Mouse (Mus musculus) midbrain, embryonic 11.5 days (tissue): ENCODE measurements around the gene Ror1. TPM values are rescaled to one million over a fixed set of nuclear protein-coding genes. Genes with fewer than 3 reads are reported as not detected.

Experiments used
- ATAC-seq: fragments of 200-750 bp; cut with Nextera tagmentation; 2 replicates; pipeline ENCODE4 v1.8.0; 2017; ENCODE audit warnings: moderate TSS enrichment, moderate library complexity; ENCODE audit not compliant: low FRiP score
- DNase-seq: peaks from one replicate; pipeline ENCODE4 v3.0.0; 2015; ENCODE audit warnings: low spot score; ENCODE audit errors: missing footprints
- H3K27ac ChIP-seq: fragments of 300-500 bp; sonication (generic); 2 replicates; pipeline ENCODE4 v1.5.1; 2014; ENCODE audit warnings: low read depth, low read length
- H3K27me3 ChIP-seq: fragments of 300-500 bp; sonication (generic); 2 replicates; pipeline ENCODE4 v1.6.1; 2014; ENCODE audit warnings: mild to moderate bottlenecking, low read length, moderate library complexity, mixed read lengths; ENCODE audit not compliant: control insufficient read depth, insufficient read depth
- H3K36me3 ChIP-seq: fragments of 300-500 bp; sonication (generic); 2 replicates; pipeline ENCODE4 v1.6.1; 2014; ENCODE audit warnings: mild to moderate bottlenecking, low read length, moderate library complexity, mixed read lengths; ENCODE audit not compliant: control insufficient read depth, insufficient read depth
- H3K4me1 ChIP-seq: fragments of 300-500 bp; sonication (generic); 2 replicates; pipeline ENCODE4 v1.6.1; 2014; ENCODE audit warnings: low read length; ENCODE audit not compliant: control insufficient read depth, insufficient read depth
- H3K4me2 ChIP-seq: fragments of 300-500 bp; sonication (generic); 2 replicates; pipeline ENCODE4 v1.6.1; 2014; ENCODE audit warnings: mild to moderate bottlenecking, moderate library complexity
- H3K4me3 ChIP-seq: fragments of 300-500 bp; sonication (generic); 2 replicates; pipeline ENCODE4 v1.5.1; 2014; ENCODE audit warnings: low read depth, low read length
- H3K9ac ChIP-seq: fragments of 300-500 bp; sonication (generic); 2 replicates; pipeline ENCODE4 v1.6.1; 2014; ENCODE audit warnings: low read length
- H3K9me3 ChIP-seq: fragments of 300-500 bp; sonication (generic); 2 replicates; pipeline ENCODE4 v1.6.1; 2016; ENCODE audit warnings: low read length; ENCODE audit not compliant: control insufficient read depth
- WGBS: fragments of 180-500 bp; shearing (Covaris S2); extraction: QIAGEN DNeasy Blood & Tissue Kit; methylation state at CpG from one replicate; pipeline ENCODE4 v1.1.7; 2014; 5-methylcytosine and 5-hydroxymethylcytosine counted together
- polyA plus RNA-seq: library from polyadenylated mRNA; unstranded; fragments of >200 nt; fragmentation: Nextera tagmentation; extraction: Ambion mirVana; gene quantifications from 2 replicates; pipeline ENCODE4 v1.2.1, GENCODE M21; 2014

The Ror1 gene
- polyA plus RNA-seq, 1 experiment from 2014 or later = 4.8 TPM

GRCm38 (mm10) chr4:100137102-100137835 is 41.7 kb downstream of the Ror1 start:
- ATAC-seq = no peak
- H3K9me3 ChIP-seq = no peaks in the 10 kb centered on the region
- H3K36me3 ChIP-seq = no peaks in the 10 kb centered on the region
- H3K4me2 ChIP-seq = no peak overlapping the region
- WGBS = 85% methylated on average over 11 of the region's 11 CpGs
- no peaks in the 10 kb centered on the region for H3K27me3 ChIP-seq
- no peak overlapping the region for H3K27ac ChIP-seq
- no peak overlapping the region for H3K4me3 ChIP-seq
- no peak overlapping the region for H3K9ac ChIP-seq
- H3K4me1 ChIP-seq = no peaks in the 10 kb centered on the region
- no peak for DNase-seq

- no peak overlapping the region for H3K4me3 ChIP-seq
- no peak overlapping the region for H3K4me2 ChIP-seq
- no peaks in the 10 kb centered on the region for H3K9me3 ChIP-seq
- H3K9ac ChIP-seq = no peak overlapping the region
- DNase-seq = no peak
- no peak overlapping the region for H3K27ac ChIP-seq
- 81% methylated on average over 2 of the region's 2 CpGs for WGBS
- H3K4me1 ChIP-seq = no peaks in the 10 kb centered on the region
- ATAC-seq = no peak
- H3K36me3 ChIP-seq = no peaks in the 10 kb centered on the region
- no peaks in the 10 kb centered on the region for H3K27me3 ChIP-seq
These were observed 46.0 kb downstream of the Ror1 start for GRCm38 (mm10) chr4:100141626-100142025.

DNA sequence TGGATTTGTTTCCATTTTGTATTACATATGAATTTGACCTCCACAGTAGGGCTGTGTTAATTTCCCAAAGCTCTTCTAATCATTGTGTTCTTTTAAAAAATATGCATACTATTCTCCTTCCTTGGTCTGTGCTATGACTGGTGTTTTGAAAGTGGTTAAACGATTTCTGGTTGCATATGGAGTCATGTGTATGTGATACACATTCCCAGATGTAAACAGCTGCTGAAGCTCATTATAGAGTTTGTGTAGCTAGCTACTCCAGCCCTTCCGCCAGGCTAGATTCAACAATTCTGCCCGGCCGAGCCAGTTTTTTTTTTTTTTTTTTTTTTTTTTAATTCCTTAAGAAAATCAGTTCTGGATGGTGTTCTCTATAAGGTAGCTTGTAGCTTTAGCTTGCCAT is 49.2 kb downstream of the Ror1 start:
- DNase-seq = no peak
- H3K9me3 ChIP-seq = no peaks in the 10 kb centered on the region
- H3K27ac ChIP-seq = no peak overlapping the region
- WGBS = 89% methylated on average over 4 of the region's 4 CpGs
- H3K9ac ChIP-seq = no peak overlapping the region
- no peaks in the 10 kb centered on the region for H3K4me1 ChIP-seq
- no peak overlapping the region for H3K4me2 ChIP-seq
- no peaks in the 10 kb centered on the region for H3K27me3 ChIP-seq
- ATAC-seq = no peak
- no peaks in the 10 kb centered on the region for H3K36me3 ChIP-seq
- no peak overlapping the region for H3K4me3 ChIP-seq

DNA sequence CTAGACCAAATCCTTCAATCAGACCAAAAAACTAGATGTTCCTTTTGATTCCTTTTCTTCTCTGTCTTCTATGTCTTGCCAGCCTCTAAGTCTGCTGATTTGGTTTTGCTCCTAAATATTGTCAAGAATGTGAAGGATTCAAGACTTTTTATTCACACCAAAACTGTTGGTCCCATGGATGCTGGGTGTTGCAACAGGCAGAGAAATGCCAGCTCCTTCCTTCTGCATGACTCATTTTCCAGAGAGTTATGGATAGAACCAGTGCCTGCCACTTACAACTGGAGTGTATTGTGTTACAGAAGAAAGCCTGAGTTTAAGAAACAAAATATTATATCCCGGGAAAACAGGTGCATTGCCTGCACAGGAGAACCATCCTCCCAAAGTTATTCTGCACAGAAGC is 55.2 kb downstream of the Ror1 start:
- no peak overlapping the region for H3K4me2 ChIP-seq
- DNase-seq (no peak), ATAC-seq (no peak)
- no peak overlapping the region for H3K27ac ChIP-seq
- H3K9me3 ChIP-seq = no peaks in the 10 kb centered on the region
- no peak overlapping the region for H3K4me3 ChIP-seq
- H3K4me1 ChIP-seq = peaks cover 8% of the 10 kb centered on the region; the same call in 1 of the 2 replicates
- no peaks in the 10 kb centered on the region for H3K36me3 ChIP-seq
- no peaks in the 10 kb centered on the region for H3K27me3 ChIP-seq
- WGBS = 89% methylated on average over 1 of the region's 1 CpGs
- no peak overlapping the region for H3K9ac ChIP-seq

DNA sequence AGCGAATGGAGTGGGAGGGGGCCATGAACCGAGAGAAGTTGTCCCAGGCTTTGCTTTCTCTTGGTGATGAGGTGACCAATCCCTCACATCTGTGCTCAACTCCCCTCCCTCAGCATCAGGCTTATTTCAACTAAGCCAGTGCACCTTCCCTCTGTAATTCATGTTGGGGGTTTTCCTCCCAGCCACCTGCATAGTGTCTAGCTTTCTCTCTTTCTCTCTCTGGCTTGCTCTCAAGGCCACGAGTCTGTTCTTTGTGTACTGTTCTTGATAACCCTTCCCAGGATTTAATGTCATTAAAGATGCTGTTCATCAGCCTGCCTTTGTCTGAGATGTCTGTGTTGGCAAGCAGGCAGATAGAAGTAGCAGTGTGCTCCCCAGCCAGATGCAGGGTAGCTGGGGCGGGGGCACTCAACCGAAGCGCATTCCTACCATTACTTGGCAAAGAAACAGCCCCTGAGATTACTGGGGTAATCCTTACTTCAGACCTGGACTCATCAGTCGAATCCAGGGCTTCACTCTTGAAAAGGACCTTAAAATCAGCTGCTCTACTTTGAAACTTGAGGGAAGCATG is 59.1 kb downstream of the Ror1 start:
- ATAC-seq (no peak), DNase-seq (no peak)
- H3K9ac ChIP-seq = no peak overlapping the region
- 33% methylated on average over 7 of the region's 7 CpGs for WGBS
- H3K27me3 ChIP-seq = no peaks in the 10 kb centered on the region
- no peak overlapping the region for H3K4me2 ChIP-seq
- no peaks in the 10 kb centered on the region for H3K9me3 ChIP-seq
- peaks cover 8% of the 10 kb centered on the region; the same call in 1 of the 2 replicates for H3K4me1 ChIP-seq
- H3K4me3 ChIP-seq = no peak overlapping the region
- no peaks in the 10 kb centered on the region for H3K36me3 ChIP-seq
- no peak overlapping the region for H3K27ac ChIP-seq

- no peak overlapping the region for H3K4me2 ChIP-seq
- DNase-seq (no peak), ATAC-seq (no peak)
- H3K4me1 ChIP-seq = peaks cover 8% of the 10 kb centered on the region; the same call in 1 of the 2 replicates
- no peak overlapping the region for H3K4me3 ChIP-seq
- H3K27ac ChIP-seq = no peak overlapping the region
- H3K9me3 ChIP-seq = no peaks in the 10 kb centered on the region
- H3K27me3 ChIP-seq = no peaks in the 10 kb centered on the region
- WGBS = 86% methylated on average over 3 of the region's 3 CpGs
- H3K9ac ChIP-seq = no peak overlapping the region
- no peaks in the 10 kb centered on the region for H3K36me3 ChIP-seq
These were observed 60.1 kb downstream of the Ror1 start for GRCm38 (mm10) chr4:100155731-100156130.

- H3K27ac ChIP-seq = no peak overlapping the region
- H3K4me1 ChIP-seq = peaks cover 8% of the 10 kb centered on the region; the same call in 1 of the 2 replicates
- no peaks in the 10 kb centered on the region for H3K27me3 ChIP-seq
- 91% methylated on average over 5 of the region's 5 CpGs for WGBS
- no peak overlapping the region for H3K4me2 ChIP-seq
- no peaks in the 10 kb centered on the region for H3K9me3 ChIP-seq
- no peak overlapping the region for H3K4me3 ChIP-seq
- no peak for ATAC-seq
- no peaks in the 10 kb centered on the region for H3K36me3 ChIP-seq
- no peak overlapping the region for H3K9ac ChIP-seq
- no peak for DNase-seq
These were observed 62.8 kb downstream of the Ror1 start for GRCm38 (mm10) chr4:100158401-100158800.

DNA sequence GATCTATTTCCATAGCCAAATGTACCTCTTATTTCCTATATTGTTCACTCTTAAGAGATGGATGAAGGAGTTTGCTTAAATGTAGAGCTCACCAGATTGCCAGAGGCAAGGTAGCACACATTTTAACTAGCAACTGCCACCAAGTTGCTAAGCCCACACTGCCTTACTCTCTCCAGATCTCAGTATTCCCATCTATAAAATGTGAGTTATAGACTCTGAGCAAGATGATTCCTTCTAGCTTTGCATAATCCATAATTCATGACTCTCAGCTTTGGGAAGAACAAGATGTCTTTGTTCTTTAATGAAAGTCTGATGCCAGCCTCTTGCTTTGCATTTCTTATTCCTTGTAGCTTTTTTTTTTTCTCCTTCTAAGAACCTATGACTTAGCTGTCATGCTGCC is 64.6 kb downstream of the Ror1 start:
- DNase-seq = no peak
- H3K9me3 ChIP-seq = no peaks in the 10 kb centered on the region

DNA sequence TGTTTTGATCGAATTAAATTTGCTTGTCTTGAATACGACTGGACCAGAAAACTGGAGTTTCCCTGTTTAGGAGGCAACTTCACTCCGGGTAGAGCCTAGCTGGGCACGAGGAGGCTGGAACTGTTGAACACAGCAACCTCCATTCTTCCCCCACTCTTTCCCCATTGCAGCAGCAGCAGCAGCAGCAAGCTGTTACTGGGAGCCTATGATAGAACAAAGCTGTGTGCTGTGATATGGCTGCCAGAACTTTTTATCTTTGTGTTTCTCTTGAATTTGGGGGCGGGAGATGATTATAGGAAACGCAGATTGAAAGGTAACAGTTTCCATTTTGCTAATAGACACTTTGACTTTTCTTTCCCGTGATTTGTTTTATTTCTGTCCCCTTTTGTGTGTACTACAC is 70.2 kb downstream of the Ror1 start:
- no peak overlapping the region for H3K4me3 ChIP-seq
- H3K36me3 ChIP-seq = no peaks in the 10 kb centered on the region
- no peak overlapping the region for H3K4me2 ChIP-seq
- H3K9me3 ChIP-seq = no peaks in the 10 kb centered on the region
- 81% methylated on average over 7 of the region's 7 CpGs for WGBS
- H3K9ac ChIP-seq = no peak overlapping the region
- DNase-seq = no peak
- no peak for ATAC-seq
- H3K27me3 ChIP-seq = no peaks in the 10 kb centered on the region
- H3K27ac ChIP-seq = no peak overlapping the region
- H3K4me1 ChIP-seq = peaks cover 4% of the 10 kb centered on the region; the same call in 1 of the 2 replicates

More for the DNA sequence above, 64.6 kb downstream of the Ror1 start:
- Histone ChIP-seq H3K4me1 (no peaks in the 10 kb centered on the region), H3K36me3 (no peaks in the 10 kb centered on the region), H3K9ac (no peak overlapping the region), H3K27ac (no peak overlapping the region), H3K4me2 (no peak overlapping the region), H3K27me3 (no peaks in the 10 kb centered on the region), H3K4me3 (no peak overlapping the region)
- ATAC-seq = no peak
